Mouse (Mus musculus) spleen, embryonic (tissue): Measurements from ENCODE around the gene Ager.

Experiments
- CTCF ChIA-PET: fragments of 350-600 bp; sonication (Branson Sonifier 250); formaldehyde crosslinking; loops from one replicate; lab custom pipeline; 2022; lab: Charles Lee

The Ager gene

GRCm38 (mm10) chr17:34583819-34584218 lies 13.8 kb upstream of the Ager start:
- CTCF ChIA-PET = no interaction called here

GRCm38 (mm10) chr17:34585121-34585520 lies 12.5 kb upstream of the Ager start:
- CTCF ChIA-PET = interaction anchor here (0.6 kb wide), 1 partner anchor 645 kb away, joined by 3 read pairs; no protein-coding TSS in a partner anchor

GRCm38 (mm10) chr17:34585877-34586771 lies 11.5 kb upstream of the Ager start:
- CTCF ChIA-PET = no interaction called here

GRCm38 (mm10) chr17:34586796-34587422 lies 10.8 kb upstream of the Ager start:
- CTCF ChIA-PET = no interaction called here

GRCm38 (mm10) chr17:34587423-34587811 lies 10.2 kb upstream of the Ager start:
- CTCF ChIA-PET = no interaction called here

- CTCF ChIA-PET = interaction anchor here (0.9 kb wide), 1 partner anchor 15 kb away, joined by 4 read pairs; the partner anchor contains the start of genes Agpat1 and Rnf5
Measured at GRCm38 (mm10) chr17:34587814-34588213, 9.8 kb upstream of the Ager start.

GRCm38 (mm10) chr17:34588767-34589166 lies 8.9 kb upstream of the Ager start:
- CTCF ChIA-PET = interaction anchor here (0.9 kb wide), 1 partner anchor 14 kb away, joined by 4 read pairs; the partner anchor contains the start of genes Agpat1 and Rnf5

GRCm38 (mm10) chr17:34589206-34589605 lies 8.5 kb upstream of the Ager start:
- CTCF ChIA-PET = interaction anchor here (0.8 kb wide), 1 partner anchor 30 kb away, joined by 3 read pairs; no protein-coding TSS in a partner anchor

- CTCF ChIA-PET = interaction anchor here (0.8 kb wide), 1 partner anchor 29 kb away, joined by 3 read pairs; no protein-coding TSS in a partner anchor
Measured at GRCm38 (mm10) chr17:34589681-34590101, 8.0 kb upstream of the Ager start, which contains the start of gene Gpsm3. Gene Gpsm3 (plus strand): TSS chr17:34589806.

GRCm38 (mm10) chr17:34590154-34590987 lies 7.3 kb upstream of the Ager start:
- CTCF ChIA-PET = interaction anchor here (0.6 to 0.8 kb wide), 2 partner anchors 29 to 348 kb away, joined by 3 read pairs; no protein-coding TSS in a partner anchor

- CTCF ChIA-PET = interaction anchor here (0.6 to 0.7 kb wide), 2 partner anchors 349 to 422 kb away, joined by 3 read pairs; no protein-coding TSS in a partner anchor
Measured at GRCm38 (mm10) chr17:34591029-34591993, 6.4 kb upstream of the Ager start, which contains the start of gene Pbx2. Gene Pbx2 (plus strand): TSS chr17:34591266.

GRCm38 (mm10) chr17:34591994-34592375 lies 5.7 kb upstream of the Ager start:
- CTCF ChIA-PET = interaction anchor here (0.6 to 0.7 kb wide), 2 partner anchors 376 to 422 kb away, joined by 3 to 6 read pairs; no protein-coding TSS in a partner anchor

GRCm38 (mm10) chr17:34592581-34593549 lies 4.8 kb upstream of the Ager start:
- CTCF ChIA-PET = interaction anchor here (0.6 to 1.0 kb wide), 2 partner anchors 10 to 375 kb away, joined by 3 to 6 read pairs; no protein-coding TSS in a partner anchor

GRCm38 (mm10) chr17:34593752-34594525 lies 3.7 kb upstream of the Ager start:
- CTCF ChIA-PET = interaction anchor here (1.0 kb wide), 1 partner anchor 9 kb away, joined by 3 read pairs; no protein-coding TSS in a partner anchor

GRCm38 (mm10) chr17:34596098-34596497 lies 1.6 kb upstream of the Ager start:
- CTCF ChIA-PET = interaction anchor here (0.6 to 0.7 kb wide), 2 partner anchors 21 to 398 kb away, joined by 5 to 11 read pairs; no protein-coding TSS in a partner anchor

- CTCF ChIA-PET = interaction anchor here (0.6 kb wide), 1 partner anchor 1136 kb away, joined by 9 read pairs; no protein-coding TSS in a partner anchor
Measured at GRCm38 (mm10) chr17:34599891-34600290, 2.2 kb downstream of the Ager start.

- CTCF ChIA-PET = interaction anchor here (0.7 kb wide), 1 partner anchor 204 kb away, joined by 3 read pairs; no protein-coding TSS in a partner anchor
Measured at GRCm38 (mm10) chr17:34601796-34602195, 4.1 kb downstream of the Ager start.
